Mouse (Mus musculus) ovary, postnatal 10 days (tissue): ENCODE measurements around the gene AI464131.

ENCODE experiments used
- DNase-seq: peaks from one replicate; pipeline ENCODE4 v3.0.0; 2022; ENCODE audit warnings: low spot score

Gene AI464131

GRCm38 (mm10) chr4:41505131-41505551, 2.3 kb upstream of the AI464131 start:
- DNase-seq = no peak

GRCm38 (mm10) chr4:41504325-41504724, 1.4 kb upstream of the AI464131 start:
- no peak for DNase-seq

DNA sequence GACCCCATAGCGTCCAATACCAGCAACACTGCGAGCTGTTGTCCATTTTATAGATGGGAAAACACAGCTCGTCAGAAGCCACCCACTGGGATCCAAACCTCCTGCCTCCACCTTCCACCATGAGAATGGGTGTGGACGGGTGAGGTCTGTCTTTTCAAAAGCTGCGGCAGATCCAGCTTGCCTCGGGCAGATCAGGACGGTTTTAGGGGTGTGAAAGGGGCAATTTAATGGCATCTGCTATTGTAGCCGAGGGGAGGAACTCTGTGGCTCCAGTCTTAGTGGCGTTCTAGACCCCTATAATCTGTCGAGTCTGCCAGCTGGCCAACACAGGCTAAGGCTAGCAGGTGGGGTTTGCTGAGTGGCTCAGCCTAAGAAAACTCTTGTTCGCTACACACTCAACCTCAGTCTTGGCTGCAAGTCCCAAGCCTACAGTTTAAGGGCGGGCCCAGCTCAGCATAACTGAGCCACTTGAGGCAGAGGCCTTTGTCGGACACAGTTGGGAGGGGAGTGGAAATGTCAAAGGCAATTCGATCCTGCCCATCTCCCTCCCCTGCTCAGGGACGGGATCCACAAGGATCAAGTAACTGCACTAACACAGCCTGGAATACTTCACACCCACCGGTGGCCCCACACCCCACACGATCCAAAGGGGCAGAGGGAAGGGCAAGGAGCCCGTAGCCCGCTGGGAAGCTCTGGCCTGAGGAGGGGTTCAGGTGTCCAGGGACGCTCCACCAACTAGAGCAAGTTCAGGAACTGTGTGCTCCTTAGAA, 520 bp downstream of the AI464131 start:
- no peak for DNase-seq

DNA sequence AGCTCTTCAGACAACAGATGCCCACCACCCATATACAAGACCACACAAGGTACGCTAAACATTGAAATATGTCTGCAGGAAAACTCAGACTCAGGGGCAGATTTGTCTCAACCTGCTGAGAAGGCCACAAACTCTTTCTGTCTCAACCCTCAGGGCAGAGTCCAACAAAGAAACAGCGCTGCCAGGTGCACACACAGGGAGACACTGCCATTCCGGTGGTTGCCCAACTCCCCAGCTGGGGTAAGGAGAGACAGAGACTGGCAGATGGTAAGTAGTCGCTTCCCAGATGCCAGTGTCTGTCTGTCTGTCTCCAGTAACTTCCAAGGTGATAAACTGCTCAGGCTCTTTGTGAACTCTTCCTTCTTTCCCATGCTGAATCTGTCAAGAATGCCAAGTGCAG, 2.1 kb downstream of the AI464131 start:
- DNase-seq = no peak

- no peak for DNase-seq
These were observed 3.3 kb downstream of the AI464131 start for GRCm38 (mm10) chr4:41499619-41500018.

DNA sequence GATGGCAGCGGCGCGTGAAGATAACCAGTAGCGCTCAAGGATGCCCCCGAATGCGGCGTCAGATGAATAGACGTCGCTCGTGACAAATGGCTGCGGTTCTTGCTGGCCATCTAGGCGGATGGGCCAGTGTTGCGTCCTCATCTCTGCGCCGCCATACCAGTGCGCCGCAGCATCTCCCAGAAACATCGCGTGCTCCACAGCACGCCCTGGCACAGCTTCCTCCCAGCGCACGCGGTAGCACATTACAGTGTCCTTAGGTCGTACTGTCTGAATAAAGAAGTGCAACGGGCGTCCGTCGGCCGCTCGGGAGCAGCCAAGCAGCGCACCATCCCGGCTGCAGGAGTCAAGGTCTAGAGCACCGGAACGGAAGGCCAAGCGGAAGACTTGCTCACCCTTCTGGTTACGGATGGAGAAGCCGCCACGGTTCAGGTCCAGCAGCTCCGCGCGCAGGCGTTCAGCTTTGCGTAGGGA, 3.9 kb downstream of the AI464131 start:
- DNase-seq = no peak

GRCm38 (mm10) chr4:41497995-41498845, 4.7 kb downstream of the AI464131 start:
- no peak for DNase-seq

GRCm38 (mm10) chr4:41497579-41497978, 5.3 kb downstream of the AI464131 start:
- no peak for DNase-seq

DNA sequence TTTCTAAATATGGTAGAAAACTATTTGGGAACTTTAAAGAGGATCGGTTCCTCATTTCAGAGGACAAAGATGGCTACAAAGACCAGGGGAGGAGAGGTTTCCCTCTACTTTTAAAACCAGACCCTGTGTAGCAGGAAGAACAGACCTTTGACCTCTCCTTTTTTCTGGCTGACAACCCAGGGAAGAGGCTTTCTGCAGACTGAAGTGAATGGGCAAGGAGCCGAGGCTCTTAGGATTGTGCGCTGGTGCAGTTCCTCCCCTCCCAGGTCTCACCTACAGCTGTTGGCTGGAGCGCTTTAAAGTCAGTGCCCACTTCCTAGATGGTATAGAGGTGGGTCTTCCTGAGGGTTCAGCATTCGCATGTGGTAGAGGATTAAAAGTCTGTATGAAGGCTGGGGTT, 5.8 kb downstream of the AI464131 start:
- no peak for DNase-seq

- no peak for DNase-seq
These were observed 7.0 kb downstream of the AI464131 start for GRCm38 (mm10) chr4:41495850-41496249.

DNA sequence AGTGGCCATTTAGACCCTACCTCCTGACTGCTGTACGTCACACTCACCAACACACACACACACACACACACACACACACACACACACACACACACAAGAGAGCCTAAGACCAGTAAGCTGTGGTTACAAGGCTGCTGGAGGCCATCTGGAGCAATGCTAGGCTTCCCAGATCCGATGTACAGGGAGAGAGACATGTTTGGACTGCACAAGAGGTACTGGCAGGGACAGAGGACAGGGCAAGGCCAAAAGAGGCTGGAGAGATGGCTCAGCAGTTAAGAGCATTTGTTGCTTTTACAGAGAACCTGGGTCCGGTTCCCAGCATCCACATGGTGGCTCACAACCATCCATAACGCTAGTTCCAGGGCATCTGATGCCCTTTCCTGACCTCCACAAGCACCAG, 7.8 kb downstream of the AI464131 start:
- no peak for DNase-seq

DNA sequence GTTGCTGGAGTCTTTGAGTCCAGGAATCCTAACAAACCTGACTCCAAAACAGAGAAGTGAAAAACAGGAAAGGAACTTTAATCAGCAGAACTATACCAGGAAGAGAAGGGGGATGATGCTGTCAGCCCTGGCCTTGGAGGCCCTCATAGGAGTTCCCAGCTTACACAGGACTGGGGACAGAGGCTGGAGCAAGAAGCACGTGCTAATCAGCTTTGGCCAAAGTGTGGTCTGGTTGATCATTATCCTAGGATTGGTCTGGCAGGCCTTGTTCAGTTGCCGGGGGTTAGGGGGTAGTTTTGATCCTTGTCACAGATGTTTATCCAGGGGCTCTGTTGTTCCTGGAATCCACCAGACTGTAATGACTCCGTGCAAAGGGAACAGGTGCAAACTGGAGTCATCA, 8.5 kb downstream of the AI464131 start:
- DNase-seq = no peak

DNA sequence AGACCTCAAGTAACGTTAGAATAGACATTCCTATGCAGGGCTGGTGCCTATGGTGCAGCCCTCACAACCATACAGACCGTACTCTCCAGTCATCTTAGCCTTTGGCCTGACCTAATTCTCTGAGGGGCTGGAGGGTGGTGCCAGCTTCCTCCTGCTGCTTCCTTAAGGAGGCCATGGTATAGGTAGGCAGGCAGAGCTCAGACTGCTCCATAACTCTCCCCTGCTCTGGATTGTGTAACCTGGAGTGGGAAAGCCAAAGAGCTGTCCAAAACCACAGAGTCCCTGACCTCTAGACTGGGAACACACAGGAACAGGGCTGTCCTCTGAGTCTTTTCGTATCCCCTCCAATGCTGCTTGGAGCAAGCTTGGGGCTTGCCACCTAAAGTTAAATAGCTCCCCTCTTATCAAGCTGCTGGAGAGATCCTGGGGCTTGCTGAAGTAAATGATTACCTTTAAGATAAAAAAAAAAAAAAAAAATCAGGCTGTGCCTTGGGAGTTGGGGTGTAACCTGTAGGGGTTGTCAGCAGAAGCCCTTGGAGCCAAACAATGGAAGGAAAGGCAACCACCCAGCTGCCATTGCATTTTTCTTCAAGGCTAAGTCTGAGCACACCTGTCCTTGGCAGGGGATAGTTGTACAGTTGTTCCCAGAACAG, 9.3 kb downstream of the AI464131 start:
- DNase-seq = no peak

DNA sequence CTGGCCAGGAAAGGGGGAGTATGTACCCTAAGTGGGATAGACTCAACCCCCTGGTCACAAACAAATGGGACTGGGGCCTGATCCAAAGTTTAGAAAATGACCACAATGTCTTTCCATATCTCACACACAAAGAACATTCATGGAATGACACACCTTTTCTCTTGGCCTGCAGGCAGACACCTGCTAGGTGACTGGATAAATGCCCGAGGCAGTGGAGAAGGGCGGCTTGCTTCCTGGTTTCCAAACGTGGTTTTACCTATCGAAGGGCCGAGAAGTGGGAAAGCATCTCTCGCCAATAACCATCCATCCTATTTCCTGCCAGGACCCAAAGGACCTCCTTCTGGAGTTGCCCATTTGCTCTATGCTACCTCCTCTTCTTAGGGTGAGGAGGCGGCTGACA, 9.9 kb downstream of the AI464131 start:
- DNase-seq = no peak

- no peak for DNase-seq
These were observed 21.3 kb downstream of the AI464131 start for GRCm38 (mm10) chr4:41481601-41482017.

DNA sequence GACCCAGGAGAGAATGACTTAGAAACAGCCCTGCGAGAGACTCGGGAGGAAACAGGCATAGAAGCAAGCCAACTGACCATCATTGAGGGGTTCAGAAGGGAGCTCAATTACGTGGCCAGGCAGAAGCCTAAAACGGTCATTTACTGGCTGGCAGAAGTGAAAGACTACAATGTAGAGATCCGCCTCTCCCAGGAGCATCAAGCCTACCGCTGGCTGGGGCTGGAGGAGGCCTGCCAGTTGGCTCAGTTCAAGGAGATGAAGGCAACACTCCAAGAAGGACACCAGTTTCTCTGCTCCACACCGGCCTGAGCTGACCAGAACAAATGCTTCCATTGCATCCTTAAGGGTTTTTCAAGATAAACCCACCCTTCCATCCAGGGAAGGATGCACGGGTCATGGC, 22.6 kb downstream of the AI464131 start:
- no peak for DNase-seq

- no peak for DNase-seq
These were observed 23.4 kb downstream of the AI464131 start for GRCm38 (mm10) chr4:41479456-41479804.

- no peak for DNase-seq
These were observed 24.0 kb downstream of the AI464131 start for GRCm38 (mm10) chr4:41478751-41479455.

GRCm38 (mm10) chr4:41477648-41478160, 25.2 kb downstream of the AI464131 start:
- no peak for DNase-seq

- no peak for DNase-seq
These were observed 31.5 kb downstream of the AI464131 start for GRCm38 (mm10) chr4:41471384-41471689.

DNA sequence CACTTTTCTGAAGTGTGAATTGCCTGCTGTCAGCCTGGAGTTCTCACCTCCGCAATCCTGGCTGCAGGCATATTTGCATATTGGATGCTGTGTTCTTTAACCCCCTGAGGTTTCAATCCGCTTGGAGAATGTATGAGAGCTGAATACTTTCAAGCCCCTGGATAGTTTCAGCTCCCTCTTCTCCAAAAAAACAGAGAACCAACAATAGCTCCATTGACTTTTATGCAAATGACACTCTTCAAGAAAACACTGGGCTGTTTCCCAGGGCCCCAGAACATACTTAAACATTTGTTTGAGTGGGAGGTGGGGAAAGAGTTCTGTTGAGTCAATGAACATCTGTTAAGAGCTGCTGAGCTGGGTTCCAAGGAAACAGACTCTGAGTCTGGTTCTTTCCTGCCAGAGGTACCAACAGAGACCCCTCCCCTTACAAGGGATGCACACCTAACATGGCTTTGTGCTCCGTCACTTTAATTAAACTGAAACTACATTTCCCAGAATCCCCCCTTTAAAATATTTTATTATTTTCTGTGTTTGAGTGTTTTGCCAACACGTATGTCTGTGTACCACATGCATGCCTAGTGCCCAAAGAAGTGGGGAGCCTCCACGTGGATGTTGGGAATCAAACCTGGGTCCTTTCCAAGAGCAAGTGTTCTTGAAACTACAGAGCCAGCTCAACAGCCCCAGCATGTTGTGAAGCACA, 32.0 kb downstream of the AI464131 start:
- no peak for DNase-seq
